Mouse (Mus musculus): Measurements from ENCODE around the gene Asb5.
"Not testable (repeated sequence)": the region's sequence is repeated elsewhere in the genome, so short reads cannot be mapped to it uniquely, and the experiment has no call there.

Asb5 gene

GRCm38 (mm10) chr8:54537285-54537684, 7.9 kb downstream of the Asb5 start:
- peak; percentile 24 for DNase-seq (ENCODE audit: low read depth, low spot score)

- DNase-seq (ENCODE audit: low read depth, low spot score): no peak
Observed at GRCm38 (mm10) chr8:54541331-54541730, 12.0 kb downstream of the Asb5 start.

GRCm38 (mm10) chr8:54548383-54548782, 19.0 kb downstream of the Asb5 start:
- no peak for DNase-seq (ENCODE audit: low read depth, low spot score)

GRCm38 (mm10) chr8:54550026-54550574, 20.7 kb downstream of the Asb5 start:
- DNase-seq (ENCODE audit: low read depth, low spot score): no peak

GRCm38 (mm10) chr8:54554921-54555320, 25.5 kb downstream of the Asb5 start:
- no peak for DNase-seq (ENCODE audit: low read depth, low spot score)

GRCm38 (mm10) chr8:54562137-54562536, 32.8 kb downstream of the Asb5 start:
- DNase-seq (ENCODE audit: low read depth, low spot score): no peak

GRCm38 (mm10) chr8:54565181-54565580, 35.8 kb downstream of the Asb5 start:
- DNase-seq (ENCODE audit: low read depth, low spot score): no peak

GRCm38 (mm10) chr8:54565603-54566260, 36.4 kb downstream of the Asb5 start:
- DNase-seq (ENCODE audit: low read depth, low spot score): no peak

- no peak for DNase-seq (ENCODE audit: low read depth, low spot score)
Observed at GRCm38 (mm10) chr8:54567168-54567567, 37.8 kb downstream of the Asb5 start.

GRCm38 (mm10) chr8:54570618-54571609, 41.5 kb downstream of the Asb5 start:
- DNase-seq (ENCODE audit: low read depth, low spot score): no peak

- no peak for DNase-seq (ENCODE audit: low read depth, low spot score)
Observed at GRCm38 (mm10) chr8:54581436-54581835, 52.1 kb downstream of the Asb5 start.

- no peak for DNase-seq (ENCODE audit: low read depth, low spot score)
Observed at GRCm38 (mm10) chr8:54582886-54583285, 53.5 kb downstream of the Asb5 start.

- no peak for DNase-seq (ENCODE audit: low read depth, low spot score)
Observed at GRCm38 (mm10) chr8:54594634-54595033, 65.3 kb downstream of the Asb5 start.

GRCm38 (mm10) chr8:54596051-54596450, 66.7 kb downstream of the Asb5 start:
- no peak for DNase-seq (ENCODE audit: low read depth, low spot score)

GRCm38 (mm10) chr8:54596940-54597339, 67.6 kb downstream of the Asb5 start:
- DNase-seq (ENCODE audit: low read depth, low spot score): no peak

- no peak for DNase-seq (ENCODE audit: low read depth, low spot score)
Observed at GRCm38 (mm10) chr8:54597386-54597785, 68.0 kb downstream of the Asb5 start.

- DNase-seq (ENCODE audit: low read depth, low spot score): no peak
Observed at GRCm38 (mm10) chr8:54600671-54601251, 71.4 kb downstream of the Asb5 start, which contains the start of gene Spata4. Gene Spata4, plus strand, starts transcription at chr8:54600781.

- no peak for DNase-seq (ENCODE audit: low read depth, low spot score)
Observed at GRCm38 (mm10) chr8:54603440-54603839, 74.1 kb downstream of the Asb5 start.

- no peak for DNase-seq (ENCODE audit: low read depth, low spot score)
Observed at GRCm38 (mm10) chr8:54609336-54609735, 80.0 kb downstream of the Asb5 start.

GRCm38 (mm10) chr8:54610238-54610637, 80.9 kb downstream of the Asb5 start:
- DNase-seq (ENCODE audit: low read depth, low spot score): no peak

- not testable (repeated sequence) for DNase-seq (ENCODE audit: low read depth, low spot score)
Observed at GRCm38 (mm10) chr8:54616710-54617109, 87.3 kb downstream of the Asb5 start.
